Mouse (Mus musculus): ENCODE measurements around the gene Txnrd2. TPM values are rescaled to one million over a fixed set of nuclear protein-coding genes. Genes with fewer than 3 reads are reported as not detected.

The Txnrd2 gene
- polyA plus RNA-seq, 1 experiment from 2014 or later = 22.5 TPM

- H3K27me3 ChIP-seq = no peaks in the 10 kb centered on the region
Measured at GRCm38 (mm10) chr16:18423203-18423914, 2.8 kb upstream of the Txnrd2 start.

GRCm38 (mm10) chr16:18423915-18424265 lies 2.3 kb upstream of the Txnrd2 start:
- 85% methylated on average over 5 of the region's 5 CpGs for WGBS

More at GRCm38 (mm10) chr16:18423203-18423914, 2.8 kb upstream of the Txnrd2 start:
- no peak overlapping the region for H3K4me2 ChIP-seq (replicated peaks)
- peaks cover 17% of the 10 kb centered on the region for H3K36me3 ChIP-seq
- H3K9me3 ChIP-seq = no peaks in the 10 kb centered on the region
- H3K9ac ChIP-seq (replicated peaks) = no peak overlapping the region
- H3K27ac ChIP-seq (replicated peaks) = no peak overlapping the region
- ATAC-seq (ENCODE audit: low FRiP score, low read depth) = no peak
- 90% methylated on average over 7 of the region's 7 CpGs for WGBS
- no peak overlapping the region for H3K4me3 ChIP-seq
- peaks cover 27% of the 10 kb centered on the region for H3K4me1 ChIP-seq

GRCm38 (mm10) chr16:18424364-18425045 lies 1.7 kb upstream of the Txnrd2 start:
- Histone ChIP-seq H3K4me2 (replicated peaks) (no peak overlapping the region; the same call in 1 of the 2 replicates), H3K9ac (replicated peaks) (no peak overlapping the region), H3K4me1 (peaks cover 27% of the 10 kb centered on the region), H3K36me3 (peaks cover 17% of the 10 kb centered on the region), H3K27me3 (no peaks in the 10 kb centered on the region), H3K9me3 (no peaks in the 10 kb centered on the region), H3K4me3 (no peak overlapping the region), H3K27ac (replicated peaks) (no peak overlapping the region)
- ATAC-seq (ENCODE audit: low FRiP score, low read depth) = no peak
- WGBS = 79% methylated on average over 11 of the region's 11 CpGs

More at GRCm38 (mm10) chr16:18423915-18424265, 2.3 kb upstream of the Txnrd2 start:
- no peak overlapping the region for H3K9ac ChIP-seq (replicated peaks)
- H3K9me3 ChIP-seq = no peaks in the 10 kb centered on the region
- no peaks in the 10 kb centered on the region for H3K27me3 ChIP-seq
- H3K27ac ChIP-seq (replicated peaks) = no peak overlapping the region
- peaks cover 17% of the 10 kb centered on the region for H3K36me3 ChIP-seq
- no peak overlapping the region for H3K4me2 ChIP-seq (replicated peaks)
- H3K4me1 ChIP-seq = peaks cover 27% of the 10 kb centered on the region
- no peak overlapping the region for H3K4me3 ChIP-seq
- ATAC-seq (ENCODE audit: low FRiP score, low read depth) = no peak

- no peaks in the 10 kb centered on the region for H3K27me3 ChIP-seq
- H3K4me1 ChIP-seq = peaks cover 27% of the 10 kb centered on the region
- H3K9me3 ChIP-seq = no peaks in the 10 kb centered on the region
- 0 out of 2 replicates have a peak, but pooled peaks have one; percentile 10 for ATAC-seq (ENCODE audit: low FRiP score, low read depth)
- peak overlapping the region; percentile 68 for H3K27ac ChIP-seq (replicated peaks)
- peaks cover 17% of the 10 kb centered on the region for H3K36me3 ChIP-seq
- H3K9ac ChIP-seq (replicated peaks) = peak overlapping the region; percentile 88
- H3K4me3 ChIP-seq = peak overlapping the region; percentile 89
- 32% methylated on average over 10 of the region's 10 CpGs for WGBS
- H3K4me2 ChIP-seq (replicated peaks) = peak overlapping the region; percentile 79
Measured at GRCm38 (mm10) chr16:18425475-18426214, 539 bp upstream of the Txnrd2 start.

GRCm38 (mm10) chr16:18426802-18427280 lies 657 bp downstream of the Txnrd2 start, which contains the start of gene Comt:
Gene Comt (minus strand): TSS chr16:18426852.
- Histone ChIP-seq H3K9ac (replicated peaks) (peak within 1 kb of the TSS; percentile 88), H3K4me3 (peak within 1 kb of the TSS; percentile 89), H3K4me1 (peaks cover 27% of the 10 kb centered on the region), H3K36me3 (peaks cover 16% of the 10 kb centered on the region), H3K27ac (replicated peaks) (peak within 1 kb of the TSS; percentile 68), H3K4me2 (replicated peaks) (peak within 1 kb of the TSS; percentile 79), H3K27me3 (no peaks in the 10 kb centered on the region), H3K9me3 (no peaks in the 10 kb centered on the region)
- WGBS = 55% methylated on average over 5 of the region's 5 CpGs
- no peak for ATAC-seq (ENCODE audit: low FRiP score, low read depth)

GRCm38 (mm10) chr16:18428011-18428515 lies 1.9 kb downstream of the Txnrd2 start:
- Histone ChIP-seq H3K4me2 (replicated peaks) (no peak overlapping the region), H3K36me3 (peaks cover 8% of the 10 kb centered on the region), H3K9me3 (no peaks in the 10 kb centered on the region), H3K27ac (replicated peaks) (no peak overlapping the region), H3K4me1 (peaks cover 27% of the 10 kb centered on the region), H3K9ac (replicated peaks) (no peak overlapping the region), H3K4me3 (no peak overlapping the region), H3K27me3 (no peaks in the 10 kb centered on the region)
- 87% methylated on average over 5 of the region's 5 CpGs for WGBS
- ATAC-seq (ENCODE audit: low FRiP score, low read depth) = no peak

- no peak overlapping the region for H3K9ac ChIP-seq (replicated peaks)
- H3K36me3 ChIP-seq = peaks cover 4% of the 10 kb centered on the region
- peaks cover 27% of the 10 kb centered on the region for H3K4me1 ChIP-seq
- no peak overlapping the region for H3K4me2 ChIP-seq (replicated peaks)
- H3K9me3 ChIP-seq = no peaks in the 10 kb centered on the region
- no peak overlapping the region for H3K4me3 ChIP-seq
- 92% methylated on average over 7 of the region's 7 CpGs for WGBS
- no peak for ATAC-seq (ENCODE audit: low FRiP score, low read depth)
- no peak overlapping the region for H3K27ac ChIP-seq (replicated peaks)
- no peaks in the 10 kb centered on the region for H3K27me3 ChIP-seq
Measured at GRCm38 (mm10) chr16:18428516-18429042, 2.4 kb downstream of the Txnrd2 start.

GRCm38 (mm10) chr16:18429641-18430040 lies 3.5 kb downstream of the Txnrd2 start:
- ATAC-seq (ENCODE audit: low FRiP score, low read depth) = no peak
- Histone ChIP-seq H3K36me3 (no peaks in the 10 kb centered on the region), H3K9ac (replicated peaks) (no peak overlapping the region), H3K4me1 (peaks cover 19% of the 10 kb centered on the region), H3K4me3 (no peak overlapping the region), H3K27ac (replicated peaks) (no peak overlapping the region), H3K4me2 (replicated peaks) (no peak overlapping the region), H3K27me3 (no peaks in the 10 kb centered on the region), H3K9me3 (no peaks in the 10 kb centered on the region)
- 92% methylated on average over 8 of the region's 8 CpGs for WGBS

- 81% methylated on average over 8 of the region's 8 CpGs for WGBS
- no peak overlapping the region for H3K9ac ChIP-seq (replicated peaks)
- ATAC-seq (ENCODE audit: low FRiP score, low read depth) = no peak
- H3K36me3 ChIP-seq = no peaks in the 10 kb centered on the region
- H3K4me2 ChIP-seq (replicated peaks) = no peak overlapping the region
- H3K9me3 ChIP-seq = no peaks in the 10 kb centered on the region
- H3K4me1 ChIP-seq = peaks cover 10% of the 10 kb centered on the region
- no peak overlapping the region for H3K4me3 ChIP-seq
- H3K27me3 ChIP-seq = no peaks in the 10 kb centered on the region
- H3K27ac ChIP-seq (replicated peaks) = no peak overlapping the region
Measured at GRCm38 (mm10) chr16:18430641-18431212, 4.5 kb downstream of the Txnrd2 start.

- Histone ChIP-seq H3K4me1 (no peaks in the 10 kb centered on the region), H3K9ac (replicated peaks) (no peak overlapping the region), H3K27me3 (no peaks in the 10 kb centered on the region), H3K27ac (replicated peaks) (no peak overlapping the region), H3K9me3 (no peaks in the 10 kb centered on the region), H3K4me2 (replicated peaks) (no peak overlapping the region), H3K4me3 (no peak overlapping the region), H3K36me3 (peaks cover 4% of the 10 kb centered on the region; the same call in 1 of the 2 replicates)
- 95% methylated on average over 5 of the region's 5 CpGs for WGBS
- no peak for ATAC-seq (ENCODE audit: low FRiP score, low read depth)
Measured at GRCm38 (mm10) chr16:18433341-18433920, 7.2 kb downstream of the Txnrd2 start.

- Histone ChIP-seq H3K9ac (replicated peaks) (no peak overlapping the region), H3K27ac (replicated peaks) (no peak overlapping the region), H3K4me1 (no peaks in the 10 kb centered on the region), H3K27me3 (no peaks in the 10 kb centered on the region), H3K36me3 (peaks cover 9% of the 10 kb centered on the region; the same call in 1 of the 2 replicates), H3K4me2 (replicated peaks) (no peak overlapping the region), H3K4me3 (no peak overlapping the region), H3K9me3 (no peaks in the 10 kb centered on the region)
- no peak for ATAC-seq (ENCODE audit: low FRiP score, low read depth)
- 93% methylated on average over 6 of the region's 6 CpGs for WGBS
Measured at GRCm38 (mm10) chr16:18436128-18436527, 9.9 kb downstream of the Txnrd2 start.

Data from midbrain, embryonic 12.5 days (tissue).